Mouse (Mus musculus): Measurements from ENCODE around the gene Itpkb.

GRCm38 (mm10) chr1:180349090-180349489, 18.8 kb downstream of the Itpkb start:
- TF ChIP-seq POLR2A (IDR thresholded peaks at IDR 0.05; ENCODE audit: borderline replicate concordance, control insufficient read depth, low read depth, low read length), result no peak
- TF ChIP-seq CTCF (IDR thresholded peaks at IDR 0.05; ENCODE audit: control insufficient read depth, insufficient read depth, low read length), result no peak
